Mouse (Mus musculus) retina, postnatal 7 days (tissue): Measurements from ENCODE around the gene Xpc.
"Not testable (repeated sequence)": the region's sequence is repeated elsewhere in the genome, so short reads cannot be mapped to it uniquely, and the experiment has no call there.

Experiments
- DNase-seq: peaks from one replicate; pipeline ENCODE4 v3.0.0-alpha.2; 2012; ENCODE audit warnings: low read depth, low spot score

The Xpc gene

GRCm38 (mm10) chr6:91472868-91473804, 42.6 kb downstream of the Xpc start, which contains the start of the genes Chchd4 and Tmem43:
Gene Chchd4, minus strand, starts transcription at chr6:91473546.
Gene Tmem43, plus strand, starts transcription at chr6:91473703.
- DNase-seq = peak; percentile 99

DNA sequence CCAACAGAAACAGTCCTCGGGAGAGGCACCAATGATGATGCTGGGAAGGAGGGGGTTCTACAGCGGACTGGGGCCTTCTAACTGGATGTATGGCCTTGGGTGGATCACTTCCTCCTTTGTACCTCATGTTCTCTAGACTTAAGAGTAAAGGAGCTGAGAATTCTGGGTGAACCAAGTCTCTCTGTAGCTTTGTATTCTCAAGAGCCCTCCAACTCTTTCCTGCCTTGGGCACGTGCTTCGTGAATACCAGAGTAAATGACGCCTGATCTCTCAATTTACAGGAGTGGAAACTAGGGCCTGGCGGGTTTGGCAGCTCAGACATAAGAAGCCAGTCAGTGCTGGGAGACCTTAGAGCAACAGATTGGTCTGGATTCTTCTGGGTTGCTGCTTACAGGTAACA, 43.4 kb downstream of the Xpc start:
- DNase-seq = no peak

DNA sequence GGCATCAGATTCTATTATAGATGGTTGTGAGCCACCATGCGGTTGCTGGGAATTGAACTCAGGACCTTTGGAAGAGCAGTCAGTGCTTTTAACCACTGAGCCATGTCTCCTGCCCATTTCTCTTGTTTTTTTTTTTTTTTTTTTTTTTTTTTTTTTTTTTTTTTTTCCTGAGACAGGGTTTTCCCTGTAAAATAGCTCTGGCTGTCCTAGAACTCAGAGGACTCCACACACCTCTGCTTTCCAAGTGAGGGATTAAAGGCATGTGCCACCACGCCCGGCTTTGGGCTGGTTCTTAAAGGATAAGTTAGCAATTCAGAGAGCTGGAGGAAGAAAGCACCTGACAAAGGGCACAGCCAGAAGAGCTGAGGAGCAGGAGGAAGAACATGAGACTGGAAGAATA, 44.3 kb downstream of the Xpc start:
- not testable (repeated sequence) for DNase-seq

DNA sequence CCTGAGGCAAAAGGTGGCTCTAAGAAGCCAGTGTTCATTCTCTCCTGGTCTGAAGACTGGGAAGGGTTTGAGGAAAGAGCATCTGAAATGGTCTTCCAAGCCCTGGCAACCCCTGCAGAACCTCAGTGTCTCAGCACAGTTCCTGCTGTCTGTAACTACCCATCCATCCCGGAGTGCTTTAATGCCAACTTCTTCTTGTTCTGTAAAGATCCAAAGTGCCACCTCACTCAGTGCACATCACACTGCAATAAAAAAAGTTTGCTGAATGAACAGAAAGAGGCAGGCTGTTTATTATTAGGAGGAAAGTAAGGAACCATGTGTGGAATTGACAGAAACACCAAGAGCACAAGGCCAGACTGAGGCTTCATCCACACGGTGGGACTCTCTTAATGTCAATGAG, 45.0 kb downstream of the Xpc start:
- no peak for DNase-seq

GRCm38 (mm10) chr6:91467106-91467505, 48.6 kb downstream of the Xpc start:
- DNase-seq = no peak

GRCm38 (mm10) chr6:91465756-91466155, 49.9 kb downstream of the Xpc start:
- no peak for DNase-seq

- no peak for DNase-seq
Measured at GRCm38 (mm10) chr6:91459471-91459870, 56.2 kb downstream of the Xpc start.

DNA sequence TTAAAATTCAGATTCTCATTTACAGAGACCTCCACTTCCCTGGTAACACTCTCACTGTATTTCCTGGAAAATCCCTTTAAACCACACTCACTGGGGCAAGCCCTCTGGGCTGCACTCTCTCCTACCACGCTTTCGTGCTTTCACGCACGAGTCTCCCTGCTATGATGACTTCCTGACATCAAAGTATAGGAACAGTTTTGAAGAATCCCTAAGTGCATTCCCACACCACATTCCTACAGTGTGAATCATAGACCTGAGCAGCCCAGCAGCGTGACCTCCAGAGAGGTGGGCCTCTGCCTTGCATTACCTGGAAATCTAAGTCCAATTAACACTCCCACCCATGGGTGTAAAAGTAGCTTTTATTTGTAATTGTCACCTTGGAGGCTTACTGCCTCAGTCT, 61.1 kb downstream of the Xpc start:
- no peak for DNase-seq

DNA sequence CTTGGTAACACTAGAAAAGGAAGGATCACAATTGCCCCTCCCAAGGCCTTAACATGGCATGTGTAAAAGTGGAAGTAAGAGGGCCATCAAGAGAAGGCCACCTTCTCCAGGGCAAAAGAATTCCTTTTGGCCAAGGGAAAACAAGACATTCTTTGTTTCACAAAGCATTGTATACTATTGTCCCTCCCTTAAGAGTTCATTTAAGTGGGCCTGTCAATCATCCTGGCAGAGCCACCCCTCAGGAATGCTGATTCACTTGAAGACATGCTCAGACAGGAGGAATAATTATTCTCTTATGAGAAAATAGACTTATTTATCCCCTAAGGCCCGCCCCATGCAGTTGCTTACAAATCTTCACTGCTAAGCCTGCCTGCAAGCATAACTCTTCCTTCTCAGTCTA, 63.6 kb downstream of the Xpc start:
- no peak for DNase-seq

GRCm38 (mm10) chr6:91449472-91450225, 66.0 kb downstream of the Xpc start:
- DNase-seq = no peak

GRCm38 (mm10) chr6:91445316-91445715, 70.4 kb downstream of the Xpc start:
- no peak for DNase-seq

GRCm38 (mm10) chr6:91441145-91441662, 74.5 kb downstream of the Xpc start:
- DNase-seq = no peak

DNA sequence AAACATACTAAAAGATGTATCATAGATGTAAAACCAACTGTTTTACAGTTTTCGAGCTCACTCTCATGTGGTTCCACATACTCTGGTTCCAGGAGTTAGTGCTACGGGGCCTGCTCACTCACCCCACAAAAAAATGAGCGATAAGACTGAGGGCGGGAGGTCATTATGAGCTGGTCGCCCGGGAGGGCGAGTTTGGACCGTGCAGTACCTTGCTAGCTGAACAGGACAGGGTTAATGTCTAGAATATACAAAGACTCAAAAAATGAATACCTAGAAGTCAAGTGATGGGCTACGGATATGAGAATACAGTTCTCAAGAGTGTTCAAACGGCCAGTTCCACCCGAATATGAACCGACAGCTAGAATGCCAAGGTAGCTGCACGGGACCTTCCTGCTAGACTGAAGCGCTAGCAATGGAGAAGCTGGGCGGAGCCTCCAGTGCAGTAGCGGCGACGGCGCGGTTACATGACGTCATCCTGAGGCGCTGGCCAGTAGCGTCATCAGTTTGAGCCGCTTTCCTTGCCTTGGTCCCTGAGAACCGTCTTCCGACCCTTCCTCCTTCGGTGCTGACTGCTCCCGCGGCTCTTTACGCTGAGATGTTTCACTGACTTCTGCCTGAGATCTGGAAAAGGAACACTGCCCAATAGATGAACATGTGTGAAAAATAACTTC, 75.1 kb downstream of the Xpc start:
- DNase-seq = peak; percentile 94
